Mouse (Mus musculus): Measurements from ENCODE around the gene Rin3. TPM values are rescaled to one million over a fixed set of nuclear protein-coding genes. Genes with fewer than 3 reads are reported as not detected.

Gene Rin3
- polyA plus RNA-seq, 1 experiment from 2014 or later, result 17.7 TPM

- no peak for DNase-seq (ENCODE audit: low spot score)
- Histone ChIP-seq H3K9me3 (ENCODE audit: low read length) (no peaks in the 10 kb centered on the region), H3K4me2 (replicated peaks; ENCODE audit: low read depth, low read length) (no peak overlapping the region), H3K4me1 (ENCODE audit: insufficient read depth, low read depth, low read length) (peaks cover 28% of the 10 kb centered on the region), H3K9ac (replicated peaks; ENCODE audit: low read depth) (no peak overlapping the region), H3K27ac (ENCODE audit: low read length) (0 out of 2 replicates have a peak overlapping the region, but pooled peaks have one; percentile 74), H3K4me3 (ENCODE audit: low read depth, low read length) (no peak overlapping the region), H3K27me3 (replicated peaks; ENCODE audit: insufficient read depth, low read length) (no peaks in the 10 kb centered on the region), H3K36me3 (ENCODE audit: insufficient read depth, low read length) (0 out of 2 replicates have a peak, but pooled peaks cover 3% of the 10 kb centered on the region)
- TF ChIP-seq CTCF (IDR thresholded peaks at IDR 0.05) (no peak), EP300 (IDR thresholded peaks at IDR 0.05) (no peak)
- WGBS, result 75% methylated on average over 11 of the region's 11 CpGs
- no peak for ATAC-seq
Measured at GRCm38 (mm10) chr12:102309099-102309799, 26.4 kb downstream of the Rin3 start.

GRCm38 (mm10) chr12:102309800-102310195, 26.9 kb downstream of the Rin3 start:
- Histone ChIP-seq H3K4me3 (ENCODE audit: low read depth, low read length) (no peak overlapping the region), H3K27ac (ENCODE audit: low read length) (no peak overlapping the region), H3K9ac (replicated peaks; ENCODE audit: low read depth) (no peak overlapping the region), H3K4me2 (replicated peaks; ENCODE audit: low read depth, low read length) (no peak overlapping the region), H3K9me3 (ENCODE audit: low read length) (no peaks in the 10 kb centered on the region), H3K4me1 (ENCODE audit: insufficient read depth, low read depth, low read length) (peaks cover 24% of the 10 kb centered on the region), H3K36me3 (ENCODE audit: insufficient read depth, low read length) (peaks cover 8% of the 10 kb centered on the region; the same call in 1 of the 2 replicates), H3K27me3 (replicated peaks; ENCODE audit: insufficient read depth, low read length) (no peaks in the 10 kb centered on the region)
- DNase-seq (ENCODE audit: low spot score) (no peak), ATAC-seq (no peak)
- 76% methylated on average over 8 of the region's 8 CpGs for WGBS
- no peak for TF ChIP-seq CTCF (IDR thresholded peaks at IDR 0.05)
- TF ChIP-seq EP300 (IDR thresholded peaks at IDR 0.05), result no peak

- ATAC-seq (no peak), DNase-seq (ENCODE audit: low spot score) (no peak)
- H3K27me3 ChIP-seq (replicated peaks; ENCODE audit: insufficient read depth, low read length), result no peaks in the 10 kb centered on the region
- TF ChIP-seq CTCF (IDR thresholded peaks at IDR 0.05) (no peak), EP300 (IDR thresholded peaks at IDR 0.05) (no peak)
- H3K4me1 ChIP-seq (ENCODE audit: insufficient read depth, low read depth, low read length), result peaks cover 24% of the 10 kb centered on the region
- H3K4me2 ChIP-seq (replicated peaks; ENCODE audit: low read depth, low read length), result no peak overlapping the region
- H3K36me3 ChIP-seq (ENCODE audit: insufficient read depth, low read length), result peaks cover 10% of the 10 kb centered on the region; the same call in 1 of the 2 replicates
- H3K27ac ChIP-seq (ENCODE audit: low read length), result no peak overlapping the region
- WGBS, result 89% methylated on average over 3 of the region's 3 CpGs
- H3K9ac ChIP-seq (replicated peaks; ENCODE audit: low read depth), result no peak overlapping the region
- no peak overlapping the region for H3K4me3 ChIP-seq (ENCODE audit: low read depth, low read length)
- no peaks in the 10 kb centered on the region for H3K9me3 ChIP-seq (ENCODE audit: low read length)
Measured at GRCm38 (mm10) chr12:102310261-102310660, 27.4 kb downstream of the Rin3 start.

GRCm38 (mm10) chr12:102311454-102311853, 28.6 kb downstream of the Rin3 start:
- no peak overlapping the region for H3K4me2 ChIP-seq (replicated peaks; ENCODE audit: low read depth, low read length)
- 79% methylated on average over 5 of the region's 5 CpGs for WGBS
- TF ChIP-seq EP300 (IDR thresholded peaks at IDR 0.05) (no peak), CTCF (IDR thresholded peaks at IDR 0.05) (no peak)
- no peaks in the 10 kb centered on the region for H3K9me3 ChIP-seq (ENCODE audit: low read length)
- H3K36me3 ChIP-seq (ENCODE audit: insufficient read depth, low read length), result peaks cover 10% of the 10 kb centered on the region; the same call in 1 of the 2 replicates
- H3K4me3 ChIP-seq (ENCODE audit: low read depth, low read length), result no peak overlapping the region
- H3K4me1 ChIP-seq (ENCODE audit: insufficient read depth, low read depth, low read length), result peaks cover 24% of the 10 kb centered on the region
- DNase-seq (ENCODE audit: low spot score) (no peak), ATAC-seq (no peak)
- no peaks in the 10 kb centered on the region for H3K27me3 ChIP-seq (replicated peaks; ENCODE audit: insufficient read depth, low read length)
- H3K9ac ChIP-seq (replicated peaks; ENCODE audit: low read depth), result no peak overlapping the region
- no peak overlapping the region for H3K27ac ChIP-seq (ENCODE audit: low read length)

- ATAC-seq, result peak; percentile 49
- 33% methylated on average over 2 of the region's 2 CpGs for WGBS
- no peaks in the 10 kb centered on the region for H3K9me3 ChIP-seq (ENCODE audit: low read length)
- H3K4me3 ChIP-seq (ENCODE audit: low read depth, low read length), result no peak overlapping the region
- no peak overlapping the region for H3K9ac ChIP-seq (replicated peaks; ENCODE audit: low read depth)
- no peak overlapping the region for H3K4me2 ChIP-seq (replicated peaks; ENCODE audit: low read depth, low read length)
- no peak for DNase-seq (ENCODE audit: low spot score)
- no peaks in the 10 kb centered on the region for H3K27me3 ChIP-seq (replicated peaks; ENCODE audit: insufficient read depth, low read length)
- peak overlapping the region; percentile 39 for H3K27ac ChIP-seq (ENCODE audit: low read length)
- no peak for TF ChIP-seq EP300 (IDR thresholded peaks at IDR 0.05)
- TF ChIP-seq CTCF (IDR thresholded peaks at IDR 0.05), result no peak
- peaks cover 6% of the 10 kb centered on the region; the same call in 1 of the 2 replicates for H3K36me3 ChIP-seq (ENCODE audit: insufficient read depth, low read length)
- H3K4me1 ChIP-seq (ENCODE audit: insufficient read depth, low read depth, low read length), result peaks cover 6% of the 10 kb centered on the region; the same call in 1 of the 2 replicates
Measured at GRCm38 (mm10) chr12:102319150-102319549, 36.3 kb downstream of the Rin3 start.

- ATAC-seq (peak; percentile 68), DNase-seq (ENCODE audit: low spot score) (peak; percentile 87)
- Histone ChIP-seq H3K4me2 (replicated peaks; ENCODE audit: low read depth, low read length) (no peak overlapping the region), H3K4me3 (ENCODE audit: low read depth, low read length) (no peak overlapping the region), H3K9me3 (ENCODE audit: low read length) (no peaks in the 10 kb centered on the region), H3K27me3 (replicated peaks; ENCODE audit: insufficient read depth, low read length) (no peaks in the 10 kb centered on the region), H3K4me1 (ENCODE audit: insufficient read depth, low read depth, low read length) (peaks cover 8% of the 10 kb centered on the region; the same call in 1 of the 2 replicates), H3K9ac (replicated peaks; ENCODE audit: low read depth) (no peak overlapping the region), H3K27ac (ENCODE audit: low read length) (peak overlapping the region; percentile 47), H3K36me3 (ENCODE audit: insufficient read depth, low read length) (0 out of 2 replicates have a peak, but pooled peaks cover under 1% of the 10 kb centered on the region)
- TF ChIP-seq CTCF (IDR thresholded peaks at IDR 0.05), result no peak
- peak; percentile 96 for TF ChIP-seq EP300 (IDR thresholded peaks at IDR 0.05)
- 26% methylated on average over 2 of the region's 2 CpGs for WGBS
Measured at GRCm38 (mm10) chr12:102319899-102320298, 37.1 kb downstream of the Rin3 start.

All from lung, postnatal 0 days (tissue).